Mouse (Mus musculus) T-cell, adult 66 days (primary cell): ENCODE results near the gene Fam13a. TPM values are rescaled to one million over a fixed set of nuclear protein-coding genes. Genes with fewer than 3 reads are reported as not detected.

Experiments used
- total RNA-seq, 2 experiments: library from RNA; stranded (reverse); gene quantifications; 3 replicates in 1 of 2; 4 replicates in 1 of 2; pipeline ENCODE4 v1.2.4; 2023

Gene Fam13a
- not detected for total RNA-seq

DNA sequence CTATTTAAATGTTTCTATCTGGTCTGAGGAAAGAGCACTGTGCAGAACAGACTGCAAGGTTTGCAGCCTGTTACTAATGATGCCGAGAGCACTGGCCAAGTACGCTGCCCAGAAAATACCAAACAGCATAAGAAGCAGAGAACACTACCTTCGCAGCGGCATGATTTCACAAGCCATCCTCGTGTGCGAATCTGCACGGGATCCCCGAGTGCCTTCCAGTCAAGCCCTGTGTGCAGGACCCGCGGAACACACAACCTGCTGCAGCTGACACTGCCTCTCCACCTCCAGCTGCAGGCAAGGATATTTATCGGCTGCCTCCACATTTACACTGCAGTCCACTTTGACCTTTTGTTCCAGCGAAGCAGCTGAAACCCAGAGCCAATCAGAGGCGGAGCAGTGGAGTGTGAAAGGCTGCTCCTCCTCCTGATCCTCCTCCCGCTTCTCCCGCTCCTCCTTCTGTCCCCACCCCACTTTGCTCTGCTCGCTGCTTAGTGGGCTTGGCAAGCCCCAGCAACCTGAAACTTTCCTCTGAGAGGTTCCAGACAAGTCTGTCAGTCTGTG is at the start of gene Fam13a:
TSS of gene Fam13a (minus strand) at position 386 of the 561 bp plus-strand sequence.

DNA sequence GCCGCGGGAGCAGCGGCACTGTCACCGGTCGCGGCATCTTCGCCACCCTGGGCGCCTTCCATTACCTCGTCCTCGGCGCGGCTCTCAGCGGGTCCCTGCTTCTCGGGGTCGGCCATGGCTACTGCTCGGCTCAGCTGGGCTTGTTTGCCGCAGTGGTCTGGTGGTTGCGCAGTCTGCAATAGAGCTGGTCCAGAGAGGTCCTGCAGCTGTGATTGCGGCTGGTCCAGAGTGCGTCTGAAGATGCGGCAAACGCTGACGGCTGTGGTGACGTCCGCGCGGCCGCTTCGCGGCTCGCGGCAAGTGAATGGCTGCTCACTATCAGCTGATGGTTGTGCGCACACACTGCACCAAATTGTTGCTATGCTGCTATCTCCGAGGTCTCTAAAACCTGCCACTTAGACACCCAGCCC is 117.5 kb downstream of the Fam13a start, which contains the start of gene Nap1l5:
TSS of gene Nap1l5 (minus strand) at position 225 of the 410 bp plus-strand sequence.

Other genes with a start within 250 kb of the Fam13a start
- gene Herc3, start 193.1 kb downstream of the Fam13a start, total RNA-seq, result 100 to 1,000 TPM; 218 to 236 TPM
- under 1 TPM; 0.35 to 0.62 TPM for gene Nap1l5, start 117.5 kb downstream of the Fam13a start, total RNA-seq
- 10 to 100 TPM; 32.2 to 35.6 TPM for gene Tigd2, start 184.3 kb upstream of the Fam13a start, total RNA-seq